Mouse (Mus musculus) intestine, embryonic 16.5 days (tissue): ENCODE measurements around the gene Tcirg1. TPM values are rescaled to one million over a fixed set of nuclear protein-coding genes. Genes with fewer than 3 reads are reported as not detected.
A peak's percentile ranks its signal among the peaks of the same experiment; 100 is the strongest.

Experiments
- ATAC-seq: fragments of 200-750 bp; cut with Nextera tagmentation; 2 replicates; pipeline ENCODE4 v1.8.0; 2017; ENCODE audit warnings: moderate TSS enrichment, moderate library complexity
- H3K27ac ChIP-seq: fragments of 300-500 bp; sonication (generic); 2 replicates; pipeline ENCODE4 v1.5.1; 2014; ENCODE audit warnings: mild to moderate bottlenecking, low read length
- H3K27me3 ChIP-seq: fragments of 300-500 bp; sonication (generic); replicated peaks from 2 replicates; pipeline ENCODE4 v1.6.1; 2014; ENCODE audit warnings: low read length, control low read depth, mixed read lengths; ENCODE audit not compliant: control insufficient read depth, insufficient read depth
- H3K36me3 ChIP-seq: fragments of 300-500 bp; sonication (generic); 2 replicates; pipeline ENCODE4 v1.6.1; 2014; ENCODE audit warnings: low read length, control low read depth; ENCODE audit not compliant: control insufficient read depth, insufficient read depth
- H3K4me1 ChIP-seq: fragments of 300-500 bp; sonication (generic); 2 replicates; pipeline ENCODE4 v1.6.1; 2014; ENCODE audit warnings: low read length, control low read depth, mixed read lengths; ENCODE audit not compliant: control insufficient read depth, insufficient read depth
- H3K4me2 ChIP-seq: fragments of 300-500 bp; sonication (generic); 2 replicates; pipeline ENCODE4 v1.6.1; 2014; ENCODE audit warnings: low read depth, low read length, control low read depth
- H3K4me3 ChIP-seq: fragments of 300-500 bp; sonication (generic); 2 replicates; pipeline ENCODE4 v1.5.1; 2014; ENCODE audit warnings: mild to moderate bottlenecking, low read length
- H3K9ac ChIP-seq: fragments of 300-500 bp; sonication (generic); 2 replicates; pipeline ENCODE4 v1.6.1; 2014; ENCODE audit warnings: low read depth, low read length
- H3K9me3 ChIP-seq: fragments of 300-500 bp; sonication (generic); 2 replicates; pipeline ENCODE4 v1.6.1; 2016; ENCODE audit warnings: low read length, control low read depth; ENCODE audit not compliant: control insufficient read depth
- WGBS: fragments of 180-500 bp; shearing (Covaris S2); extraction: QIAGEN DNeasy Blood & Tissue Kit; methylation state at CpG from one replicate; pipeline ENCODE4 v1.1.7; 2014; 5-methylcytosine and 5-hydroxymethylcytosine counted together
- polyA plus RNA-seq: library from polyadenylated mRNA; unstranded; fragments of >200 nt; fragmentation: Nextera tagmentation; extraction: Ambion mirVana; gene quantifications from 2 replicates; pipeline ENCODE4 v1.2.1, GENCODE M21; 2015

Gene Tcirg1
- polyA plus RNA-seq, 1 experiment from 2014 or later = 73.3 TPM

DNA sequence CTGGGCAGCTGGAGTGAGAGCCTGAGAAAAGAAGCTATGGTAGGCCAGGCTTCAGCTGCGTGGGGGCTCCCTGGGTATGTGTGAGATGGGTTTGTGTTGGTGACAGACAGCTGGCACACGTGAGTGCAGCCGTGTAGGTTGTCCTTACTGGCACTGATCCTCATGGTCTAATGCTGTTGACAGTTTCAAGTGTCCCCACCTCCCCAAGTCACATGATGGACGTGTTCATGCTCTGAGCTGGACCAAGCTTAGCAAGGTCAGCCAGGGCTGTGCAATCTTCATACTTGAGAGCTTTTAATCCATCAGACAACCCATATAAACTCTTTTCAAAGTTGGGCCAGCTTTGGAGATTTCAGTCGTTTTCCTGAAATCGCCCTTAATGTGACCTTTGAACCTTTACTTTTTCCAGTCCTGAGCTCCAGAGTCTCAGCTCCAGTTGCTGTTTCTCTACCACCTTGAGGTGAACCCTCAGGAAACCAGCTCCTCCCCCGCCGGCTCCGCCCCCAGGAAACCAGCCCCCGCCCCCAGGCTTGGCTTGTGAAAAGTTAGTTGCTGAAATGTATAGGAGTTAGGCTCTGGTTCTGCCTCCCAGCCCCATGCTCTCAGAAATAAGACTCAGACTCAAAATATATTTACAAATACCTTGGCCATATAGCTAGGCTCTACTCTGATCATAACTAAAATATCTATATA, 39.1 kb upstream of the Tcirg1 start:
- Histone ChIP-seq H3K27ac (no peak overlapping the region), H3K4me3 (no peak overlapping the region), H3K4me1 (peaks cover 9% of the 10 kb centered on the region; the same call in 1 of the 2 replicates), H3K4me2 (no peak overlapping the region), H3K27me3 (no peaks in the 10 kb centered on the region), H3K9ac (no peak overlapping the region), H3K36me3 (no peaks in the 10 kb centered on the region), H3K9me3 (no peaks in the 10 kb centered on the region)
- 25% methylated on average over 10 of the region's 10 CpGs for WGBS
- ATAC-seq = peak; percentile 56; the same call in 1 of the 2 replicates

DNA sequence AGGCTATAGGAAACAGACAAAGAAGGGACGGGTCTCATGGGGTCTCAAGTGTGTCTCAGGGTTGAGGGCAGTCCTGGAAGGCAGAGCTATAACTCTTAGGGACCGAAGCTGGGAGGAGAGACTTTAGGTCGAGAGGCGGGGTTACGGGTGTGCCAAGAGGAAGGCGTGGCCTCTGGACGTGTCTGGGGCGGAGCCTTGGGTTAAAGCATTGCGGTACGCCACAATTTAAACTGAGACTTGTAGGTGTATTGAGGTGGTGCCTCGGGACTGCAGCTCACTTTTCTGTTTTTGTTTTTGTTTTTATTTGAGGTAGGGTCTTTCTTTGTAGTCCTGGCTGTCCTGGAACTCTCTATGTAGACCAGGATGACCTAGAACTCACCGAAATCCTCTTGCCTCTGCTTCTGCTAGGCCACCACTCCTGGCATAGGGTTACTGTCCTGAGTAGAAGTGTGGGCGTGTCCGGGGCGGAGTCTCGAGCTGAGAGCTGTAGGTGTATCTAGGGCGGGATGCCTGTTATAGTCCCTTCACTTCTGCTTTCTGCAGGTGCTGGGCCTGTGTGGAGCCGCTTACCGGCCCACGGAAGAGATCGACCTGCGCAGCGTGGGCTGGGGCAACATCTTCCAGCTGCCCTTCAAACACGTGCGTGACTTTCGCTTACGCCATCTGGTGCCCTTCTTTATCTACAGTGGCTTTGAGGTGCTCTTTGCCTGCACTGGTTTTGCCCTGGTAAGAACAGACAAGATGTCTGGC, 36.2 kb upstream of the Tcirg1 start:
- H3K27ac ChIP-seq = no peak overlapping the region
- H3K4me1 ChIP-seq = peaks cover 9% of the 10 kb centered on the region; the same call in 1 of the 2 replicates
- H3K9me3 ChIP-seq = no peaks in the 10 kb centered on the region
- peak; percentile 84 for ATAC-seq
- H3K9ac ChIP-seq = no peak overlapping the region
- peak overlapping the region; percentile 23 for H3K4me3 ChIP-seq
- 21% methylated on average over 27 of the region's 27 CpGs for WGBS
- no peaks in the 10 kb centered on the region for H3K36me3 ChIP-seq
- no peaks in the 10 kb centered on the region for H3K27me3 ChIP-seq
- peak overlapping the region; percentile 44 for H3K4me2 ChIP-seq

DNA sequence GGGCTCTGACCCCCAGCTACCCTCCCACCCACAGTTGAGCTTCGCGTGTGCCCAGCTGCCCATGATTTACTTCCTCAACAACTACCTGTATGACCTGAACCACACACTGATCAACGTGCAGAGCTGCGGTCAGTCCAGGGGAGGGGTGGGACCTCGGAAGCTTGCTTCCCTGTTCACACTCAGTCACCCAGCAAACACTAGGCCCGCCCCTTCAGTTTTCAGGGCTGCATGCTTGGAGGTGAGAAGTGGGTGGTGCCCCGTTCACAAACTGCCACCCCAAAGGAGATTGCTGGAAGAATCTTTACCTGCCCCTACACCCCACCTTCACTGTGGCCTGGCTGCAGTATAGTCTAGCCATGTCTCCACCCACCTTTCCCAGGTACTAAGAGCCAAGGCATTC, 35.4 kb upstream of the Tcirg1 start:
- peaks cover 9% of the 10 kb centered on the region; the same call in 1 of the 2 replicates for H3K4me1 ChIP-seq
- no peak overlapping the region for H3K9ac ChIP-seq
- no peak for ATAC-seq
- no peak overlapping the region for H3K27ac ChIP-seq
- H3K27me3 ChIP-seq = no peaks in the 10 kb centered on the region
- 75% methylated on average over 7 of the region's 7 CpGs for WGBS
- no peak overlapping the region for H3K4me3 ChIP-seq
- no peaks in the 10 kb centered on the region for H3K36me3 ChIP-seq
- no peaks in the 10 kb centered on the region for H3K9me3 ChIP-seq
- no peak overlapping the region for H3K4me2 ChIP-seq

DNA sequence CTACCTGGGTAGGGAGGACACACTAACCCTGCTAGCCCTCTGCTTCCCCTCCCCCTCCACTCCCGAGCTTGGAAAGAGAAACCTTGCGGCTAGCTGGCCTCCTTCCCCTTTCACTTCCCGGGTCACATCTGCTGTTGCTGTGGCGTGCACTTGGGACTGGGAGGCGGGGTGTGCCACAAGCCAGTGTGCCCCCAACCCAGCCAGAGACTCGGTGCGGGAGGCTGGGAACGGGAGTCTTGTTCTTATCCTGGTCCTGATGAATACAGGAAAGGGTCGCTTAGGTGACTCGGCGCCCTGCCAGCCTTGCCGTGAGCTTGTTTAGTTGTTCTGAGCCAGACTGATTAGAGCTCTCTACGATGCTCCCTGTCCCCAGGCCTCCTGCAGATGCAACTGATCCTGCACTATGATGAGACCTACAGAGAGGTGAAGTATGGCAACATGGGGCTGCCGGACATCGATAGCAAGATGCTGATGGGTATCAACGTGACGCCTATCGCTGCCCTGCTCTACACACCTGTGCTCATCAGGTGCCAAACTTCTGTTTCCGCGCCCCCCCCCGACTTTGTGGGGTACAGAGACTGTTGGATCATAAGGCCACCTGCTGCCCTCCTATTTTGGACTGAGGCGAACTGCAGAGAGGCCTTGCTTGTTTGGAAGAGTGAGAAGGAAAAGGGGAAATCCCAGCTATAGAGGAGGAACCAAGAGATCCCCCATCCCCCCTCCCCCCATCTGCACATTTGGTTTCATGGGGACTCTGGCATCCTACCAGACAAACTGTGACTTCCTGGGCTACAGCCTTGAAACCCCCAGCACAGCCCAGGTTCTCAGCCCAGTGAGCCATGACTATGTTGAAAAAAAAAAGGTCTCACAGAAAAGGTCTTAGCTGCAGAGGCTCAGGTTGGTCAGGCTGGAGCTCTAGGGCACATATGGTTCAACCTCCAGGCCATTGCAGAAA, 29.2 kb upstream of the Tcirg1 start:
- H3K36me3 ChIP-seq = no peaks in the 10 kb centered on the region
- H3K9ac ChIP-seq = peak overlapping the region; percentile 74
- H3K4me3 ChIP-seq = peak overlapping the region; percentile 54
- WGBS = 12% methylated on average over 22 of the region's 22 CpGs
- no peaks in the 10 kb centered on the region for H3K9me3 ChIP-seq
- H3K4me1 ChIP-seq = peaks cover 8% of the 10 kb centered on the region
- no peak overlapping the region for H3K27ac ChIP-seq
- H3K4me2 ChIP-seq = peak overlapping the region; percentile 95
- ATAC-seq = peak; percentile 43
- no peaks in the 10 kb centered on the region for H3K27me3 ChIP-seq

DNA sequence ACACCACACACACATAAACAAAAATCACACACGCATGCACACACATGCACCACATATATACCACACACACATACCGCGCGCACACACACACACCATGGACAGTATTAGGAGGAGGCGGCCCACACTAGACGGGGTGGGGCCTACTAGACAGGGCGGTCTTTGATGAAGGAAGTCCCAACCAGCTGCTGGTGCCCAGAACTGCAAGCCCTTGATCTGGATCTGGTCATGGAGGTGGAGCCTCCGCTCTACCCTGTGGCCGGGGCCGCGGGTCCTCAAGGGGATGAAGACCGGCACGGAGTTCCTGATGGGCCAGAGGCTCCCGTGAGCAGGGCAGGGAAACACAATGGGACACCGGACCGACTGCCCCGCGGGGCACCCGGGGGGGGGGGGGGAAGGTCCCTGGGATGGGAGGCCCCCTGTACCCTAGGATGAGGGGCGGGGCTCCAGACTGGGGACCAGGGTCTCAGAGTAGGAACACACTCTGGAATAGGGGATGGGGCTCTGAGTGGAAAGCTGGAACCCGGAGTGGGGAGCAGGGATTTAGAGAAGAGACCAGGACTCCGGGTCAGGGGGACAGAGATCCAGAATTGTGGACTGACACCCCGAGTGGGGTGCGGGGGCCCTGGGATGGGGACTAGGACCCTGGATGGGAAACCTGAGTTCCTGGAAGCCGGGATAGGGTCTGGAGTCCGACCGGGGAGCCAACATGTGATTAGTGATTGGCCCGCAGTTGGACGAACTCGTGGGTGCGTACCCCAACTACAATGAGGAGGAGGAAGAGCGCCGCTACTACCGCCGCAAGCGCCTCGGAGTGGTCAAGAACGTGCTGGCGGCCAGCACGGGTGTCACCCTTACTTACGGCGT, 28.3 kb upstream of the Tcirg1 start, which contains the start of gene Unc93b1:
Gene Unc93b1, plus strand, starts transcription at position 155 of the 864 bp plus-strand sequence.
- H3K27me3 ChIP-seq = no peaks in the 10 kb centered on the region
- peak within 1 kb of the TSS; percentile 74 for H3K9ac ChIP-seq
- H3K4me2 ChIP-seq = peak within 1 kb of the TSS; percentile 95
- H3K4me3 ChIP-seq = peak within 1 kb of the TSS; percentile 54
- ATAC-seq = peak; percentile 88
- peak within 1 kb of the TSS; percentile 15; the same call in 1 of the 2 replicates for H3K27ac ChIP-seq
- no peaks in the 10 kb centered on the region for H3K36me3 ChIP-seq
- no peaks in the 10 kb centered on the region for H3K9me3 ChIP-seq
- WGBS = 8% methylated on average over 42 of the region's 42 CpGs
- H3K4me1 ChIP-seq = peaks cover 14% of the 10 kb centered on the region

DNA sequence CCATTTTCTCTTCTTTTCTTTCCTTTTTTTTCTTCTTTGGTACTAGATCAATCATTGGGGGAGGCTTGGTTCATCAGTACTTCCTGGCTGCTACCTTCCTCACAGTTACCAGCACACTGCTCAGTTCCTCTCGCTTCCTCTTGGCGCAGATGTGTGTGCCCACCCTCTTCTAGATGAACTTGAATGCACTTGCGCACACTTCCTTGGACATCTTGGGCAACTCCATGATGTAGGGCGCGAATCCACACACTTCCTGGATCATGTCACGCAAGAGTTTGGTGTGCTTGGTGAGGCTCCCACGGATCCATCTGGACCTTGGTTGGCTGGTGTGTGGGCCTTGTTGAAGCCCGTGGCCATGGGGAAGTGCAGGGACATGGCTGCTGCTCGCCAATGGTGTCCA, 24.8 kb upstream of the Tcirg1 start:
- Histone ChIP-seq H3K4me1 (peaks cover 24% of the 10 kb centered on the region), H3K27ac (no peak overlapping the region), H3K27me3 (no peaks in the 10 kb centered on the region), H3K4me2 (no peak overlapping the region), H3K4me3 (no peak overlapping the region), H3K9ac (no peak overlapping the region), H3K9me3 (no peaks in the 10 kb centered on the region), H3K36me3 (no peaks in the 10 kb centered on the region)
- WGBS = 91% methylated on average over 9 of the region's 9 CpGs
- no peak for ATAC-seq

DNA sequence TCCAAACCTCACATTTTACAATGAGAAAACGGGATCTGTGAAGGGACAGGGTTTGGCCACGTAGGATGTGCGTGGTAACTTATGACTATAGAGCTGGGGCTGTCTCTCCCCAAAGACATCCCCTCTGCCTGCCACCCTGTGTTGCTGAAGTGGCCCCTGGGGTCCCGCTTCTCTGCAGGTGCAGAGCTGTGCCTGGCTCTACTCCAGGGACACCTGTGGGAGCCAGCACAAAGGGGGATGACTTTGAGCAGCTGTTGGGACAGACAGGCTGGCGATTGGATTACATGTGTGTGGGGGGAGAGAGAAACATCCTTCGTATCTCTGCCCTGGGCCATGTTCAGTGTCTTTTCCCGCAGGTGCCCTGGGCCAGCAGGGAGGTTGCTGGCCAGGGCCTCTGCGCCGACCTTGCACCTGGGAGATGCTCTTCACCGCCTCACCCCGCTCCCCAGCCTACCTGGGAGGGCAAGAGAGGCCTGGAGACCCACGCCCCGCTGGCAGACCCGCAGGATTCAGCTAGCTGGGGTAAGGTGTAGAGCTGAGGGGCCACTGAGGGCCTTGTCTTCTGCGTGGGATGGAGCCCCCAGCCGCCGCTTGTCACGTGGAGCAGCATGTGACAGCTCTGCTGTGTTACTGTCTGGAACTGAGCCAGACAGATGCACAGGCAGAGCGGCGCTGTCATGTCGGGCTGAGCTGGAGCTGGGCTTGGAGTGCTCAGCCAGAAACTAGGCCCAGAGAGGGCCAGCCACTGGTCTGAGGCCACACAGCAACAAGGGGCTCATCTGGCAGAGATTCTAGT, 23.5 kb upstream of the Tcirg1 start:
- no peaks in the 10 kb centered on the region for H3K27me3 ChIP-seq
- H3K9me3 ChIP-seq = no peaks in the 10 kb centered on the region
- peak overlapping the region; percentile 75 for H3K27ac ChIP-seq
- no peak for ATAC-seq
- no peaks in the 10 kb centered on the region for H3K36me3 ChIP-seq
- WGBS = 66% methylated on average over 21 of the region's 21 CpGs
- H3K9ac ChIP-seq = peak overlapping the region; percentile 25; the same call in 1 of the 2 replicates
- peaks cover 19% of the 10 kb centered on the region for H3K4me1 ChIP-seq
- no peak overlapping the region for H3K4me2 ChIP-seq
- no peak overlapping the region for H3K4me3 ChIP-seq
